Mouse (Mus musculus) kidney, adult 2 months (tissue): ENCODE results near the gene Selenoh.

Experiments
- CTCF ChIP-seq: fragments of 200-500 bp; conservative IDR thresholded peaks from 2 replicates; pipeline ENCODE4 v1.5.1; 2011; ENCODE audit warnings: low read depth, mild to moderate bottlenecking, control low read depth, low read length, moderate library complexity, mixed read lengths; ENCODE audit not compliant: insufficient read depth, insufficient read length
- POLR2A ChIP-seq: fragments of 200-500 bp; IDR thresholded peaks from one replicate; pipeline ENCODE4 v1.6.1; 2011; ENCODE audit warnings: low read depth, low read length, control low read depth

- TF ChIP-seq POLR2A (no peak), CTCF (no peak)
Measured at GRCm38 (mm10) chr2:84670569-84670933, at the start of gene Selenoh.
